Mouse (Mus musculus): Measurements from ENCODE around the gene Tspan5. TPM values are rescaled to one million over a fixed set of nuclear protein-coding genes. Genes with fewer than 3 reads are reported as not detected.

Tspan5 gene
- polyA plus RNA-seq, 1 experiment: 33.0 TPM

DNA sequence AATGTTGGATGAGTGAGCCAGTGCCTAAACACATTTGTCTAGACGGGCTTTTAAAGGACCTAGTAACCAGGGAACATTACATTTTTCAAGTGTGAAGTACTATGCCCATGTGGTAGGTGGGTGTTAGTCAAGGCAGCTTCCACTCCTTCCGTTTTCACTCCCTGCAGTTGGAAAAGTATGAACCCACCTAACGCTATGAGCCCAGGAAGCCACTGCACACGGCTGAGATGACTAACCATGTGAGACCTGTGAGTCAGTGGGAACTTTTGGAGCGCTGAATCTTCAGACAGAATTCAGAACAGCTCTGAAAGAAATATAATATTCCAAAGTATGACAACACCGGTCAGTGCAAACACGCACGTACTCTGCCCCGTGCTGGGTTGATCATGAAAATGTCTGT lies 207.1 kb downstream of the Tspan5 start:
- no peak for DNase-seq
- WGBS: 96% methylated on average over 9 of the region's 9 CpGs
- TF ChIP-seq CTCF (IDR thresholded peaks at IDR 0.05; ENCODE audit: insufficient read depth, low read length) (no peak), POLR2A (IDR thresholded peaks at IDR 0.05; ENCODE audit: borderline replicate concordance, extremely low read depth, low read depth, low read length) (no peak)
- Histone ChIP-seq H3K4me3 (replicated peaks; ENCODE audit: extremely low read depth, low read depth, low read length) (no peak overlapping the region), H3K4me1 (ENCODE audit: control insufficient read depth, insufficient read depth, low read length) (no peaks in the 10 kb centered on the region)

DNA sequence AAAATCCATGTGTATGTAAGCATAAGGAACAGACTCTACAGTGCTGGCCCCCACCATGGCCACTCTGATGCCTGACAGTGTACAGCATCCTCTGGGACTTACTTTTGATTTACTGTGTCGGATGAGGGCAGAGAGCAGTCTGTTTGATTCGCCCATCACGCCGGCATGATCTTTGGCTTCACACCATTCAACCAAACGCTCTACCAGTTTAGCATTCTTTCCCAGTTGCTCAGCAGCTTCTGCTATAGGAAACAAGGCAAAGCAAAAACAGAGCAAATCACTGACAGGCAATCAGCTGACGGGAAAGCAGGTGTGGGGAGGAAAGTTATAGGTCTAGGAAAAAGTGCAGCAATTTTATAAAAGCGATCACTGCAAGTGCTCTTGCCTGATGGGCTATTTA lies 213.2 kb downstream of the Tspan5 start:
- no peak for TF ChIP-seq POLR2A (IDR thresholded peaks at IDR 0.05; ENCODE audit: borderline replicate concordance, extremely low read depth, low read depth, low read length)
- no peak for TF ChIP-seq CTCF (IDR thresholded peaks at IDR 0.05; ENCODE audit: insufficient read depth, low read length)
- DNase-seq: no peak
- 96% methylated on average over 7 of the region's 7 CpGs for WGBS
- no peak overlapping the region for H3K4me3 ChIP-seq (replicated peaks; ENCODE audit: extremely low read depth, low read depth, low read length)
- H3K4me1 ChIP-seq (ENCODE audit: control insufficient read depth, insufficient read depth, low read length): no peaks in the 10 kb centered on the region

Other genes with a start within 250 kb of the Tspan5 start
- 5.1 and 23.2 TPM in 2 replicates for gene Eif4e, start 216.0 kb upstream of the Tspan5 start, polyA plus RNA-seq (2012; rRNA removed)

Data from lung, adult 2 months (tissue).